Mouse (Mus musculus) bone marrow, adult 2 months (tissue): ENCODE measurements at regions not wholly inside any gene's neighbourhood (a gene's known extent, or its start where the extent isn't known, plus 50 kb on each side); places are given as distances from the start of the nearest gene placed in this dataset.

ENCODE experiments used
- CTCF ChIP-seq: fragments of 200-500 bp; IDR thresholded peaks from 2 replicates; pipeline ENCODE4 v1.5.1; 2011; ENCODE audit warnings: low read length, control low read depth; ENCODE audit not compliant: control insufficient read depth, insufficient read depth
- POLR2A ChIP-seq: fragments of 200-500 bp; IDR thresholded peaks from 2 replicates; pipeline ENCODE4 v1.6.1; 2011; ENCODE audit warnings: low read depth, mild to moderate bottlenecking, control low read depth, low read length, borderline replicate concordance; ENCODE audit not compliant: control insufficient read depth

GRCm38 (mm10) chr11:111699862-111700261 is 633.9 kb downstream of the Kcnj2 start:
- TF ChIP-seq POLR2A (no peak), CTCF (no peak)
